8 mouse cellular contexts compared by ENCODE assay signal in the genomic region with DNA sequence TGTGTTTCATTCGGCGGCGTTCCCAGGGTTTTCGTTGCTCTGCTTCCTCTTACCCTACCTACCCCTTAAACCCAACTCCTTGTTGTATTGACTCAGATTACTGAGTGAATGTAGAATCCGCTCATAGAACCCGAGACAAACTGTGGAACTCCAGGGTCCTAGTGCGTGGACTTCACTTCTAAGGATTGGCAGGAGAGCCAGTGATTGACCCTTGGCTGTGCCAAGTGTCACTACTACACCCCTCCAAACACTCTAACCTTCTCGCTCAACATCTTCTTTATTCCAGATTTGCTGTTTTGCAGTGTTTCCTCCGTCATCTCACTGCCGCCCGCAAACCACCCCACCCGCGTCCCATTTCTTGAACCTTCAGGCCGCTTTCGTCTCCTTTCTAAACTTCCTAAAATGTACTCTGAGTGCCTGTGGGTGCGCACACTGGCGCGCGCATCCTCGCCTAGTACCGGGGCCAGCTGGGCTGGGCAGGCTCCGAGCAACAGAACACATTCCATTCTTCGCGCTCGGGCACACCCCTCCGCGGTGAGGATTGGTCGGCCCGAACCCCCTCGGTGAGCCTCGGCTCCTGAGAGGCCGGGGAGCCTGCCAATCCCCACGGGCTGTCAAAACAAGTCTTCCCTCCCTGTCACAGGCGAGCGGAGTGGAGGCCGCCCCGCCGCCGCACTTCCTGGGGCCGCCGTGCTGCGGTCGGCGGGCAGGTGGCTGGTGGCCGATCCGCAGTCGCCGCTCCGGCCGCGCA. TPM values are rescaled to one million over a fixed set of nuclear protein-coding genes. Genes with fewer than 3 reads are reported as not detected.
DNase-seq lines count a peak whose midpoint lies in the region; ATAC-seq and TF ChIP-seq lines count a peak whose summit lies in the region.

Gene Plcl1 (plus strand): TSS at position 650 of the 751 bp plus-strand sequence.

- H3K4me3 ChIP-seq in hindbrain, embryonic 14.5 days (replicated peaks; ENCODE audit: low read length): peak within 1 kb of the TSS; percentile 88

- H3K36me3 ChIP-seq in hindbrain, embryonic 14.5 days (replicated peaks; ENCODE audit: control insufficient read depth, insufficient read depth): no peaks in the 10 kb centered on the region

- peak; percentile 77 for DNase-seq in Patski (ENCODE audit: low read depth, low spot score)
- peak; percentile 98 for DNase-seq in cerebellum, postnatal 10 days
- DNase-seq in frontal cortex, postnatal 25 days (ENCODE audit: low spot score in 2 of 2): peak; percentile 95
- peak; percentile 89 for DNase-seq in hindbrain, embryonic 14.5 days (ENCODE audit: low spot score)
- DNase-seq in layer of hippocampus, postnatal 36 days: peak; percentile 96 to 97
- peak; percentile 95 for DNase-seq in lung, postnatal 25 days (ENCODE audit: low spot score)
- peak; percentile 74 for DNase-seq in retina, adult 2 months (ENCODE audit: low read depth, low spot score)
- DNase-seq in thymus, postnatal 25 days: peak; percentile 97

- ATAC-seq in Patski: peak; percentile 99
- ATAC-seq in hindbrain, embryonic 14.5 days (ENCODE audit: low FRiP score): peak; percentile 98

- H3K27ac ChIP-seq in hindbrain, embryonic 14.5 days: peak within 1 kb of the TSS; percentile 82

- no peaks in the 10 kb centered on the region for H3K27me3 ChIP-seq in Patski
- 0 out of 2 replicates have a peak, but pooled peaks cover 7% of the 10 kb centered on the region for H3K27me3 ChIP-seq in hindbrain, embryonic 14.5 days (ENCODE audit: control insufficient read depth, insufficient read depth, low read length)

- peaks cover 12% of the 10 kb centered on the region for H3K4me1 ChIP-seq in hindbrain, embryonic 14.5 days (replicated peaks; ENCODE audit: control insufficient read depth, insufficient read depth, low read length)

- H3K4me2 ChIP-seq in hindbrain, embryonic 14.5 days (replicated peaks): peak within 1 kb of the TSS; percentile 97

- in situ Hi-C loops in Patski (cut with MboI; ENCODE audit: low pct_unique_long_range_greater_than_20kb): loop anchor here (5.0 to 25.0 kb wide), 4 partner anchors 172 to 1982 kb away; partner anchors contain the start of gene 1700066M21Rik

- peak within 1 kb of the TSS; percentile 78 for H3K9ac ChIP-seq in hindbrain, embryonic 14.5 days

- POLR2A ChIA-PET in Patski (lab: Charles Lee): no interaction called here

- WGBS in hindbrain, embryonic 14.5 days: 3% methylated on average over 50 of the region's 51 CpGs

- TF ChIP-seq CTCF in Patski (IDR thresholded peaks at IDR 0.05): no peak

- H3K9me3 ChIP-seq in hindbrain, embryonic 14.5 days (ENCODE audit: control insufficient read depth, low read length): no peaks in the 10 kb centered on the region

- CTCF ChIA-PET in Patski (lab: Charles Lee): interaction anchor here (0.7 to 2.6 kb wide), 11 partner anchors 170 to 469 kb away, joined by 3 to 25 read pairs (median 5); no protein-coding TSS in a partner anchor

RNA-seq across cellular contexts. Expression of gene Plcl1, which starts in this region (rescaled TPM):
- polyA plus RNA-seq in Patski (2021): 15.2 TPM
- polyA plus RNA-seq in hindbrain, embryonic 14.5 days (2014; fragmentation: Nextera tagmentation; extraction: Ambion mirVana): 5.4 and 5.5 TPM in 2 replicates
- total RNA-seq in layer of hippocampus, postnatal 36 days (2021): 10 to 100 TPM; 29.0 to 33.1 TPM

Comparison
In these comparisons a context has a peak if more than half of its experiments do, and no peak if none do; other contexts are left out.
1. Peak in every context shown above with its lines: DNase-seq, ATAC-seq, H3K4me3 ChIP-seq and H3K27ac ChIP-seq.